Mouse (Mus musculus): Measurements from ENCODE around the gene Lyz2.
"Not testable (repeated sequence)": the region's sequence is repeated elsewhere in the genome, so short reads cannot be mapped to it uniquely, and the experiment has no call there.

Lyz2 gene

GRCm38 (mm10) chr10:117282049-117282448 lies at the start of gene Lyz2:
Gene Lyz2, minus strand, starts transcription at chr10:117282321.
- DNase-seq = peak; percentile 16

- DNase-seq = peak; percentile 31
Measured at GRCm38 (mm10) chr10:117330521-117330920, 48.4 kb upstream of the Lyz2 start.

- no peak for DNase-seq
Measured at GRCm38 (mm10) chr10:117323782-117324181, 41.7 kb upstream of the Lyz2 start.

- DNase-seq = no peak
Measured at GRCm38 (mm10) chr10:117322630-117323029, 40.5 kb upstream of the Lyz2 start.

DNA sequence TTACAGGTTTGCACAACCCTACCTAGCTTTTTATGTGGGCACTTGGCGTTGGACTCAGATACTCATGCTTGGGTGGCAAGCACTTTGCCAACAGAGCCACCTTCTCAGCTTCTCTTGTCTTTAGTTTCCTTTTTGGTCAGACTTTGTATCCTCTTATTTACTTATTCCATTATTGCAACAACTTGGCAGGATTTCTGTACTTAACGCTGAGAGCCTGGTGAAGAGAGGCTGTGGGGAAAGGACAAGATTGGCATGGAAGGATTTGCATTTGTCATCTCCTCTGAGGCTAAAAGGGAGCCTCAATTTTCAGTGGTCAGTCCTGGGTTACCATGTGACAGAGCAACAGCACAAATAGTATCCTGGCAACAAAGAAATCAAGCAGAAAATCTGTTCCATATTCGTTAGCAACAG lies 38.5 kb upstream of the Lyz2 start:
- DNase-seq = no peak

- no peak for DNase-seq
Measured at GRCm38 (mm10) chr10:117316391-117316790, 34.3 kb upstream of the Lyz2 start.

GRCm38 (mm10) chr10:117313133-117313532 lies 31.0 kb upstream of the Lyz2 start:
- no peak for DNase-seq

DNA sequence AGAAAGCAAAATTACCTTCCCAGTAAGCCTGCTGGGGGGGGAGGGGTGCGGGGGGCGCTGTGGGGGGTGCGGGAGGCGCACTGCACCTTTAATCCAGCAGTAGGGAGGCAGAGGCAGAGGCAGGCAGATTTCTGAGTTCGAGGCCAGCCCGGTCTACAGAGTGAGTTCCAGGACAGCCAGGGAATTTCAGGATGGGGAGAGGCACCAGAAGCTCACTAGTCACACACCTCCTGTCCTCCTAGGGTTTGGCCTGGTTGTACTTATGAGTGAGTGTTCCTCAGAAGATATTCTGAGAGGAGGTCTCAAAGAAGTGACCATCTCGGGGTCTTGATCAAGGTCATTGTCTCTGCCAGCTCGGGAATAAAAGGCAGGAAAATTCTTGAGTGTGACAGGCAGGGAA lies 30.0 kb upstream of the Lyz2 start:
- DNase-seq = no peak

- no peak for DNase-seq
Measured at GRCm38 (mm10) chr10:117304371-117304770, 22.2 kb upstream of the Lyz2 start.

GRCm38 (mm10) chr10:117301688-117302087 lies 19.6 kb upstream of the Lyz2 start:
- DNase-seq = no peak

DNA sequence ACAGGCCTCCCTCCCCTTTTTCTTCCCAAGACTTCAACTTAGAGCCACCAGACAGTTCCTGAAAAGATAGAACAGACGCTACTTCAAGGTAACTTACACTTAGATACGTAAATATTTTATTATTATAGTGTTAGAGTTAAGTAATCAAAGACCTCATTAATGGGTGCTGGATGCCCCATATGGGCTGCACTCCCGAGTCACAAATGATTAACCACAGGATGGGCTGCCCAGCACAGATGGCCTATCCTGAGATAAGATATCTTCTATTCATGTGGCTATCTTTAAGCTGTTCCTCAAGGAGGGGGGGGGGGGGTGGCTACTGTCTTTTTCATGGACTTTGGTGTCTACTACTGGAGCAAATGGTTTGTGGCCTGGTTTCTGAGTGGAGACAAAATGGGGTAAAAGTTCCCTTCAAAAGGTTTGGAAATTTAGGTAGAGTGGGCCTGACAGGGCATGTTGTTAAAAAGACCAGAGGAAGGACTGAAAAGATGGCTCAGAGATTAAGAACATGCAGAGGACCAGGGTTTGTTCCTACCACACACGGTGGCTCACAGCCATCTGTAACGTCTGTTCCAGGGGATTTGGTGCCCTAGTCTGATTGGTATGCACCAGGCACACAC lies 17.9 kb upstream of the Lyz2 start:
- DNase-seq = no peak

- DNase-seq = no peak
Measured at GRCm38 (mm10) chr10:117299106-117299505, 17.0 kb upstream of the Lyz2 start.

DNA sequence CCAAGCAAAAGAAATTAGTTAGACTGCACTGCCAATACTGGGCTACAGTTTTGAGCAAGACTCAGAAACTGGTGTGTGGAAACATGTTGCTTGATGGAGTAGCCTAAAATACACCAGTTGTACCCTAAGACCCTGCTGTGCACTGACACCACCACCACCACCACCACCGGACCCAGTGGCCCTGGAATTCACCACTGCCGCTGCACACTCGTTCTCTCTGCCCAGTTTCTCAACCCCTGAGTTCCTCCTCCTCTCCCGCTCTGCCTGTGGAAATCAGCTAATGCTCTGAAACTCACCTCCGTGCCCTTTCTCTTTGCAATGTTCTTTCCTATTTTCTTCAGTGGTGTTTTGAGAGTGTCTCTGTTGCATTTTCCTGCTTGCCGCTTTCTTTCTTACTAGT lies 16.2 kb upstream of the Lyz2 start:
- DNase-seq = no peak

GRCm38 (mm10) chr10:117292671-117293070 lies 10.6 kb upstream of the Lyz2 start, which contains the start of gene Lyz1:
Gene Lyz1, minus strand, starts transcription at chr10:117292868.
- no peak for DNase-seq

DNA sequence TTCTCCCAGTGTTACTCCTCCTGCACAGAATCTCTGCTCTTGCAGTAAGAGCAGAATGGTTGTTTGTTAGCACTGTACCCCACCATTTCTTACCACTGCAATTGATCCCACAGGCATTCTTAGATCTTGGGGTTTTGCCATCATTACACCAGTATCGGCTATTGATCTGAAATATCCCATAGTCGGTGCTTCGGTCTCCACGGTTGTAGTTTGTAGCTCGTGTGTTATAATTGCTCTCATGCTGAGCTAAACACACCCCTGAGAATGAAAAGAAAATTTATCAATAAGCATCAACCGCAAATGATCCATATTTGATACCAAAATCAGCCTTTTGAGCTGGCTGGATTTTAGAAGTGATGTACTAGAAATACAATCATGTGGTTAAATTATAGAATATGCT lies 8.8 kb upstream of the Lyz2 start:
- not testable (repeated sequence) for DNase-seq

- DNase-seq = no peak
Measured at GRCm38 (mm10) chr10:117290046-117290870, 8.1 kb upstream of the Lyz2 start.

- not testable (repeated sequence) for DNase-seq
Measured at GRCm38 (mm10) chr10:117289034-117289505, 6.9 kb upstream of the Lyz2 start.

DNA sequence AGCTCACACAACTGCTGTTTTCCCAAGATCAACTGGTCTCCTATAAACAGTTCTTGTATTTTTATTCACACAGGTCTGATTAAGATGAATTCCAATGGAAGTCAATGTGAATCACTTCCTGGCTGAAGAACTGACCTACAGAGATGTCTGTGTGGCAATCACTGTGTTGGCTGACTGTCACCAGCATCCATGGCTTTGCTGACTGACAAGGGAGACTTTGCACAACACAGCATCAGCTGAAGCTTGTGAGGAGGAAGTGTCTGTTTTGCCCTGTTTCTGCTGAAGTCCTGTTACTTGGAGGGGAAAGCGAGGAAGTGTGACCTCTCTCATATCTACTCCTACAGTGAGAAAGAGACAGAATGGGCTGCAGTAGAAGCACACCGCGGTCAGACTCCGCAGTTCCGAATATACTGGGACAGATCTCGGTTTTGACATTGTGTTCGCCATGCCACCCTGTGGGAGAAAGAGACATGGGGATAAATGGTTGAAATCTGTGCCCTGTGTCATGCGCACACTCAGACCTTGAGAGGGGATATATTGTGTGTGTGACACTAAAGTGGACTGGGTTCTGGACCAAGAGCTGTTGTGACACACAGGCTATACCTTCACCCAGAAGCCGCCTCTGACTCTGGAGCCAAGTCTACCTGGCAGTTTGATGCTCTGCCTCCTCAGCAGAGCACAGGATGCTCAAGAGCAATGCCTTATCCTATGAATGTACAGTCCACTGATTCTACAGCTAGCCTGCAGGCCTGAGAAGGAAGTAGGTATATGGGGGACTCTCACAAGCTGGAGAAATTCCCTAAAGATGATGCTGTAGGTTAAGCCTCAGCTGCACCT lies 6.3 kb upstream of the Lyz2 start:
- no peak for DNase-seq

GRCm38 (mm10) chr10:117287226-117287850 lies 5.2 kb upstream of the Lyz2 start:
- no peak for DNase-seq

- DNase-seq = no peak
Measured at GRCm38 (mm10) chr10:117286366-117286970, 4.3 kb upstream of the Lyz2 start.

DNA sequence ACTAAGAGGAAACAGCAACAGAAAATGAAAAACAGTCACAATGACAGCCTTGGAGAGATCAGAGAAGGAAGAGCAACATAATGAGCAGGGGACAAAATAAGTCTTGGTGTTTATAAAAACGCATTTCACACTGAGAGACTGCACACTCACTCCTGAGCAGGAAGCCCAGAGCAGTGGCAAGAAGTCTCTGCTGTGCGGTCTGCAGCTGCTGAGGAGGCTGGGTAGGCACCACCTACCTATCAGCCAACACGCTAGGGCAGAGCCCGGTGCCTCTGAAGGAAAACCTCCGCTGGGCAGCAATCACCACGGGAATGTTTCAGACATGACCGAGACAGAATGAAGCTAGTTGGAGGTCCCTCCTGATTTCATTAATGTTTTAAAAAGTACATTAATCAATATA lies 3.5 kb upstream of the Lyz2 start:
- DNase-seq = not testable (repeated sequence)

Measured in thymus, postnatal 14 days (tissue).